Comparison of ENCODE assay signal across 8 mouse cellular contexts in the genomic region with DNA sequence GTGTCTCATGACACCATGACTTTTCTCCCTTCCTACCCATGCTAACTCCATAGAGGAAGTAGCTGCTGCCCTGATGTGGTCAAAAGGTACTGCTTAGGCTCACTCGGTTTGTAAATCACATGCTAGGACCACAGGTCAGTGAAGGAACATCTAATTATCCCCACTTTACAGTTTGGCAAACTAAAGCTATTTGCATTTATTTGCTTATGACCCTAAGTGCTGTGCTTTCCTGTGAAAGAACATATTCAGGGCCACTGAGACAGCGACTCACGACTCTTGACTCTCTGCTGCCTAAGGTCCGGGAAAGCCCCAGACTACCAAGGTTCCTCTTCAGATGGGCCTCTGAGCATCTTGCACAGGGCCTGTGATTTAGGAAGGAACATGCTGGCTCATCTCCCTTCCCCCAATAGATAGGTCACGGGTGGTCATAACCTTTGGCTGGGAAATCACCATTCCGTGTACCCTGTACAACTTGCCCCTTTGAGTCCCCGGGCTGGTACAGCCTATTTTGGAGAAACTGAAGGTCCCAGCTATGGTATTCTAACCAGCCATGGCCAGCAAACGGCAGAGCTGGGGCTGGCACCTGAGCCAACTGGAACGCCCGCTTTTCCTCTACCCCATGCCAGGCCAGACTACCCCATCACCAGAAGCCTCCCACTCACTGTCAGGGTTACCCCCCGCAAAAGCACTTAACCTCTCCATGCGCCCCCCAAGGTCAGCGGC. TPM values are rescaled to one million over a fixed set of nuclear protein-coding genes. Genes with fewer than 3 reads are reported as not detected.
DNase-seq lines count a peak whose midpoint lies in the region; ATAC-seq lines count a peak whose summit lies in the region.

No protein-coding gene starts in this region.

- peak overlapping the region; percentile 78 for H3K4me3 ChIP-seq in neural tube, embryonic 11.5 days (ENCODE audit: low read depth, low read length)
- H3K4me3 ChIP-seq in embryonic facial prominence, embryonic 13.5 days, result peak overlapping the region; percentile 85
- H3K4me3 ChIP-seq in intestine, embryonic 14.5 days (ENCODE audit: low read depth, low read length), result peak overlapping the region; percentile 67
- peak overlapping the region; percentile 91 for H3K4me3 ChIP-seq in macrophage (ENCODE audit: inconsistent target)

- no peak overlapping the region for H3K27ac ChIP-seq in neural tube, embryonic 11.5 days (ENCODE audit: low read depth, low read length)
- H3K27ac ChIP-seq in embryonic facial prominence, embryonic 13.5 days, result peak overlapping the region; percentile 30
- peak overlapping the region; percentile 83 for H3K27ac ChIP-seq in intestine, embryonic 14.5 days (ENCODE audit: low read depth)
- peak overlapping the region; percentile 99 for H3K27ac ChIP-seq in macrophage

- no peaks in the 10 kb centered on the region for H3K36me3 ChIP-seq in neural tube, embryonic 11.5 days (ENCODE audit: control insufficient read depth, insufficient read depth, low read length)
- no peaks in the 10 kb centered on the region for H3K36me3 ChIP-seq in embryonic facial prominence, embryonic 13.5 days
- H3K36me3 ChIP-seq in intestine, embryonic 14.5 days (ENCODE audit: control insufficient read depth, insufficient read depth, low read length), result no peaks in the 10 kb centered on the region
- H3K36me3 ChIP-seq in macrophage (ENCODE audit: inconsistent target), result peaks cover 15% of the 10 kb centered on the region; the same call in 1 of the 2 replicates
- peaks cover 2% of the 10 kb centered on the region; the same call in 1 of the 2 replicates for H3K36me3 ChIP-seq in splenic B cell, adult 2 months (ENCODE audit: control insufficient read depth, insufficient read depth, low read length, poor library complexity, severe bottlenecking)

- no peak for ATAC-seq in neural tube, embryonic 11.5 days (ENCODE audit: insufficient read depth, low FRiP score, low TSS enrichment)
- no peak for ATAC-seq in embryonic facial prominence, embryonic 13.5 days (ENCODE audit: insufficient number of reproducible peaks, insufficient read depth, low FRiP score, low TSS enrichment, low read depth)
- ATAC-seq in intestine, embryonic 14.5 days (replicated peaks; ENCODE audit: low FRiP score, low TSS enrichment, low read depth), result no peak; the same call in 1 of the 2 replicates

- peak overlapping the region; percentile 79 for H3K9ac ChIP-seq in neural tube, embryonic 11.5 days (ENCODE audit: low read length)
- H3K9ac ChIP-seq in embryonic facial prominence, embryonic 13.5 days, result peak overlapping the region; percentile 83
- peak overlapping the region; percentile 93 for H3K9ac ChIP-seq in intestine, embryonic 14.5 days (ENCODE audit: low read length)

- peaks cover 20% of the 10 kb centered on the region for H3K4me1 ChIP-seq in neural tube, embryonic 11.5 days (ENCODE audit: control insufficient read depth, insufficient read depth, low read length)
- H3K4me1 ChIP-seq in embryonic facial prominence, embryonic 13.5 days, result peaks cover 39% of the 10 kb centered on the region
- H3K4me1 ChIP-seq in intestine, embryonic 14.5 days (replicated peaks; ENCODE audit: control insufficient read depth, insufficient read depth, low read length), result peaks cover 26% of the 10 kb centered on the region

- H3K79me2 ChIP-seq in macrophage (ENCODE audit: inconsistent target), result peaks cover 34% of the 10 kb centered on the region

- peak overlapping the region; percentile 85 for H3K4me2 ChIP-seq in neural tube, embryonic 11.5 days (ENCODE audit: low read depth)
- H3K4me2 ChIP-seq in embryonic facial prominence, embryonic 13.5 days, result peak overlapping the region; percentile 78
- peak overlapping the region; percentile 66 for H3K4me2 ChIP-seq in intestine, embryonic 14.5 days (ENCODE audit: low read length)

- H3K9me3 ChIP-seq in neural tube, embryonic 11.5 days (ENCODE audit: control insufficient read depth, low read length), result no peaks in the 10 kb centered on the region
- H3K9me3 ChIP-seq in embryonic facial prominence, embryonic 13.5 days, result no peaks in the 10 kb centered on the region
- no peaks in the 10 kb centered on the region for H3K9me3 ChIP-seq in intestine, embryonic 14.5 days (ENCODE audit: control insufficient read depth, low read length)

- intact Hi-C loops in left cerebral cortex, postnatal 4 days (cut with DNase I), result no loop called here

- no peak for DNase-seq in neural tube, embryonic 11.5 days (ENCODE audit: low spot score)
- DNase-seq in neural tube, embryonic 10.5 days (ENCODE audit: extremely low spot score, low spot score), result no peak
- peak; percentile 67 for DNase-seq in intestine, embryonic 14.5 days (ENCODE audit: low spot score)
- DNase-seq in splenic B cell, adult 2 months (ENCODE audit: low read depth, low spot score), result peak; percentile 94
- DNase-seq in left cerebral cortex, postnatal 4 days, result no peak
- no peak for DNase-seq in layer of hippocampus, adult 8-10 months (ENCODE audit: low spot score in 2 of 2)

- 8% methylated on average over 13 of the region's 13 CpGs for whole genome bisulfite sequencing in neural tube, embryonic 11.5 days
- WGBS in embryonic facial prominence, embryonic 13.5 days, result 8% methylated on average over 13 of the region's 13 CpGs
- WGBS in intestine, embryonic 14.5 days, result 10% methylated on average over 13 of the region's 13 CpGs
- WGBS in macrophage (ENCODE audit: missing documents), result under 1% methylated on average over 13 of the region's 13 CpGs

- H3K27me3 ChIP-seq in neural tube, embryonic 11.5 days (ENCODE audit: control insufficient read depth, insufficient read depth, low read length), result peaks cover 23% of the 10 kb centered on the region
- peaks cover 21% of the 10 kb centered on the region for H3K27me3 ChIP-seq in embryonic facial prominence, embryonic 13.5 days
- H3K27me3 ChIP-seq in intestine, embryonic 14.5 days (replicated peaks; ENCODE audit: control insufficient read depth, insufficient read depth, low read length), result peaks cover 16% of the 10 kb centered on the region
- no peaks in the 10 kb centered on the region for H3K27me3 ChIP-seq in splenic B cell, adult 2 months (ENCODE audit: control insufficient read depth, insufficient read depth, low read length, poor library complexity, severe bottlenecking)

RNA-seq across cellular contexts. Expression of gene Mllt6, which starts 3.8 kb away (rescaled TPM):
- polyA plus RNA-seq in neural tube, embryonic 11.5 days (2014; fragmentation: Nextera tagmentation; extraction: Ambion mirVana), result 3.9 and 4.5 TPM in 2 replicates
- polyA plus RNA-seq in embryonic facial prominence, embryonic 13.5 days (2015; fragmentation: Nextera tagmentation; extraction: Ambion mirVana), result 3.1 and 3.3 TPM in 2 replicates
- 4.6 and 4.8 TPM in 2 replicates for polyA plus RNA-seq in intestine, embryonic 14.5 days (2014; fragmentation: Nextera tagmentation; extraction: Ambion mirVana)
- total RNA-seq in macrophage (2018; cell fraction: chromatin; rRNA removed), result 100 to 1,000 TPM in 18 of 26 experiments, 10 to 100 TPM in 8; 46.5 to 707 (median 220) TPM
- total RNA-seq in macrophage (2018; cell fraction: cytosol; rRNA removed), result 10 to 100 TPM; 22.9 to 78.9 (median 49.8) TPM
- 100 to 1,000 TPM in 17 of 26 experiments, 10 to 100 TPM in 9; 29.9 to 419 (median 127) TPM for total RNA-seq in macrophage (2018; cell fraction: nucleus; rRNA removed)
- 8.7 to 23.8 TPM (median 10.1 TPM) in 3 replicates for polyA plus RNA-seq in macrophage (2018)
- 10 to 100 TPM; 60.2 to 67.1 TPM for total RNA-seq in left cerebral cortex, postnatal 4 days (2021)
- 100 to 1,000 TPM; 110 to 149 (median 126) TPM for total RNA-seq in layer of hippocampus, adult 8-10 months (2022)

RNA-seq across cellular contexts. Expression of gene Cisd3, which starts 26.2 kb away (rescaled TPM):
- polyA plus RNA-seq in neural tube, embryonic 11.5 days (2014; fragmentation: Nextera tagmentation; extraction: Ambion mirVana), result 20.2 and 21.1 TPM in 2 replicates
- 12.5 and 13.4 TPM in 2 replicates for polyA plus RNA-seq in embryonic facial prominence, embryonic 13.5 days (2015; fragmentation: Nextera tagmentation; extraction: Ambion mirVana)
- 41.2 and 47.9 TPM in 2 replicates for polyA plus RNA-seq in intestine, embryonic 14.5 days (2014; fragmentation: Nextera tagmentation; extraction: Ambion mirVana)
- total RNA-seq in macrophage (2018; cell fraction: chromatin; rRNA removed), result 1 to 10 TPM in 23 of 26 experiments, not detected in 3; 1.3 to 8.3 (median 3.4) TPM
- total RNA-seq in macrophage (2018; cell fraction: cytosol; rRNA removed), result 10 to 100 TPM in 25 of 26 experiments, 1 to 10 TPM in 1; 8.5 to 24.4 (median 14.3) TPM
- 10 to 100 TPM in 1 of 26 experiments, 1 to 10 TPM in 25; 2.2 to 10.3 (median 5.7) TPM for total RNA-seq in macrophage (2018; cell fraction: nucleus; rRNA removed)
- 9.0 to 17.9 TPM (median 13.7 TPM) in 3 replicates for polyA plus RNA-seq in macrophage (2018)
- total RNA-seq in left cerebral cortex, postnatal 4 days (2021), result 10 to 100 TPM; 25.8 to 28.5 TPM
- total RNA-seq in layer of hippocampus, adult 8-10 months (2022), result 10 to 100 TPM; 45.2 to 60.0 (median 56.7) TPM

RNA-seq across cellular contexts. Expression of gene Epop, which starts 29.9 kb away (rescaled TPM):
- 9.7 and 11.0 TPM in 2 replicates for polyA plus RNA-seq in neural tube, embryonic 11.5 days (2014; fragmentation: Nextera tagmentation; extraction: Ambion mirVana)
- polyA plus RNA-seq in embryonic facial prominence, embryonic 13.5 days (2015; fragmentation: Nextera tagmentation; extraction: Ambion mirVana), result 4.3 and 7.2 TPM in 2 replicates
- polyA plus RNA-seq in intestine, embryonic 14.5 days (2014; fragmentation: Nextera tagmentation; extraction: Ambion mirVana), result 3.1 and 3.6 TPM in 2 replicates
- total RNA-seq in macrophage (2018; cell fraction: chromatin; rRNA removed), result 1 to 10 TPM in 3 of 26 experiments, under 1 TPM in 9, not detected in 14; 0.30 to 3.2 (median 0.61) TPM
- 1 to 10 TPM in 18 of 26 experiments, under 1 TPM in 8; 0.48 to 5.2 (median 1.3) TPM for total RNA-seq in macrophage (2018; cell fraction: cytosol; rRNA removed)
- 1 to 10 TPM in 9 of 26 experiments, under 1 TPM in 17; 0.36 to 2.3 (median 0.78) TPM for total RNA-seq in macrophage (2018; cell fraction: nucleus; rRNA removed)
- 0.43 to 2.7 TPM (median 0.68 TPM) in 3 replicates for polyA plus RNA-seq in macrophage (2018)
- total RNA-seq in left cerebral cortex, postnatal 4 days (2021), result 1 to 10 TPM; 5.6 to 6.3 TPM
- 10 to 100 TPM; 28.9 to 38.6 (median 33.9) TPM for total RNA-seq in layer of hippocampus, adult 8-10 months (2022)

RNA-seq across cellular contexts. Expression of gene Pcgf2, which starts 40.9 kb away (rescaled TPM):
- polyA plus RNA-seq in neural tube, embryonic 11.5 days (2014; fragmentation: Nextera tagmentation; extraction: Ambion mirVana), result 17.5 and 17.8 TPM in 2 replicates
- 17.2 and 20.9 TPM in 2 replicates for polyA plus RNA-seq in embryonic facial prominence, embryonic 13.5 days (2015; fragmentation: Nextera tagmentation; extraction: Ambion mirVana)
- polyA plus RNA-seq in intestine, embryonic 14.5 days (2014; fragmentation: Nextera tagmentation; extraction: Ambion mirVana), result 19.2 and 19.7 TPM in 2 replicates
- 10 to 100 TPM in 4 of 26 experiments, 1 to 10 TPM in 22; 1.5 to 14.1 (median 5.0) TPM for total RNA-seq in macrophage (2018; cell fraction: chromatin; rRNA removed)
- total RNA-seq in macrophage (2018; cell fraction: cytosol; rRNA removed), result 1 to 10 TPM; 1.3 to 4.5 (median 2.8) TPM
- 10 to 100 TPM in 1 of 26 experiments, 1 to 10 TPM in 24, under 1 TPM in 1; 0.79 to 11.9 (median 3.8) TPM for total RNA-seq in macrophage (2018; cell fraction: nucleus; rRNA removed)
- 3.7 to 7.5 TPM (median 3.9 TPM) in 3 replicates for polyA plus RNA-seq in macrophage (2018)
- 100 to 1,000 TPM; 100 to 104 TPM for total RNA-seq in left cerebral cortex, postnatal 4 days (2021)
- total RNA-seq in layer of hippocampus, adult 8-10 months (2022), result 10 to 100 TPM; 23.9 to 35.3 (median 29.0) TPM

RNA-seq across cellular contexts. Expression of gene Psmb3, which starts 43.8 kb away (rescaled TPM):
- 545 and 553 TPM in 2 replicates for polyA plus RNA-seq in neural tube, embryonic 11.5 days (2014; fragmentation: Nextera tagmentation; extraction: Ambion mirVana)
- 443 and 487 TPM in 2 replicates for polyA plus RNA-seq in embryonic facial prominence, embryonic 13.5 days (2015; fragmentation: Nextera tagmentation; extraction: Ambion mirVana)
- 473 and 491 TPM in 2 replicates for polyA plus RNA-seq in intestine, embryonic 14.5 days (2014; fragmentation: Nextera tagmentation; extraction: Ambion mirVana)
- total RNA-seq in macrophage (2018; cell fraction: chromatin; rRNA removed), result 10 to 100 TPM; 10.0 to 72.1 (median 43.9) TPM
- 100 to 1,000 TPM in 17 of 26 experiments, 10 to 100 TPM in 9; 79.3 to 179 (median 122) TPM for total RNA-seq in macrophage (2018; cell fraction: cytosol; rRNA removed)
- total RNA-seq in macrophage (2018; cell fraction: nucleus; rRNA removed), result 10 to 100 TPM; 15.5 to 75.8 (median 38.9) TPM
- 79.7 to 207 TPM (median 133 TPM) in 3 replicates for polyA plus RNA-seq in macrophage (2018)
- 100 to 1,000 TPM; 168 to 172 TPM for total RNA-seq in left cerebral cortex, postnatal 4 days (2021)
- 100 to 1,000 TPM; 121 to 145 (median 133) TPM for total RNA-seq in layer of hippocampus, adult 8-10 months (2022)

Comparison
In these comparisons a context has a peak if more than half of its experiments do, and no peak if none do; other contexts are left out.
1. DNase-seq: peak in intestine, embryonic 14.5 days (single experiment) and splenic B cell, adult 2 months (single experiment); none in neural tube, embryonic 11.5 days (single experiment), neural tube, embryonic 10.5 days (single experiment), left cerebral cortex, postnatal 4 days (single experiment) and layer of hippocampus, adult 8-10 months (0 of 2).
2. Peak in every context shown above with its lines, with median percentiles within 50 percentile points of each other: H3K4me2 ChIP-seq, H3K4me3 ChIP-seq and H3K9ac ChIP-seq.